Mouse (Mus musculus): ENCODE measurements around the gene Cks1b.
"Not testable (repeated sequence)": the region's sequence is repeated elsewhere in the genome, so short reads cannot be mapped to it uniquely, and the experiment has no call there.

Cks1b gene

GRCm38 (mm10) chr3:89418170-89418860 is at the start of gene Cks1b, which contains the start of gene Shc1:
Gene Cks1b (minus strand): TSS chr3:89418383.
Gene Shc1 (plus strand): TSS chr3:89418443.
- DNase-seq, result peak; percentile 91 to 97

- DNase-seq, result peak; percentile 76 to 82
Observed at GRCm38 (mm10) chr3:89458965-89459807, 41.0 kb upstream of the Cks1b start.

GRCm38 (mm10) chr3:89458372-89458964 is 40.3 kb upstream of the Cks1b start:
- DNase-seq, result peak in 1 of 2 experiments; percentile 31

GRCm38 (mm10) chr3:89456726-89457665 is 38.8 kb upstream of the Cks1b start:
- DNase-seq, result peak; percentile 51 to 56

- no peak for DNase-seq
Observed at GRCm38 (mm10) chr3:89455786-89456285, 37.7 kb upstream of the Cks1b start.

- DNase-seq, result no peak
Observed at GRCm38 (mm10) chr3:89454401-89455177, 36.4 kb upstream of the Cks1b start, which contains the start of gene Pmvk. Gene Pmvk (plus strand): TSS chr3:89454541.

- peak in 1 of 2 experiments; percentile 62 for DNase-seq
Observed at GRCm38 (mm10) chr3:89451916-89452315, 33.7 kb upstream of the Cks1b start.

GRCm38 (mm10) chr3:89449541-89449940 is 31.4 kb upstream of the Cks1b start:
- peak in 1 of 2 experiments; percentile 54 for DNase-seq

GRCm38 (mm10) chr3:89448720-89449537 is 30.7 kb upstream of the Cks1b start:
- DNase-seq, result no peak

GRCm38 (mm10) chr3:89440691-89441090 is 22.5 kb upstream of the Cks1b start:
- DNase-seq, result no peak

GRCm38 (mm10) chr3:89437269-89437668 is 19.1 kb upstream of the Cks1b start:
- peak in 1 of 2 experiments; percentile 48 for DNase-seq

- DNase-seq, result peak in 1 of 2 experiments; percentile 65
Observed at GRCm38 (mm10) chr3:89436176-89437113, 18.3 kb upstream of the Cks1b start, which contains the start of gene Pbxip1. Gene Pbxip1 (plus strand): TSS chr3:89436706.

GRCm38 (mm10) chr3:89435041-89435440 is 16.9 kb upstream of the Cks1b start:
- DNase-seq, result no peak

GRCm38 (mm10) chr3:89434532-89434931 is 16.3 kb upstream of the Cks1b start:
- DNase-seq, result no peak

GRCm38 (mm10) chr3:89432606-89433005 is 14.4 kb upstream of the Cks1b start:
- no peak for DNase-seq

GRCm38 (mm10) chr3:89430171-89431159 is 12.3 kb upstream of the Cks1b start, which contains the start of gene Pygo2:
Gene Pygo2 (plus strand): TSS chr3:89430214.
- DNase-seq, result peak; percentile 90 to 91

- not testable (repeated sequence) for DNase-seq
Observed at GRCm38 (mm10) chr3:89429021-89429420, 10.8 kb upstream of the Cks1b start.
